Mouse (Mus musculus): ENCODE measurements around the gene Rabl6.

GRCm38 (mm10) chr2:25579737-25580460 is 28.4 kb downstream of the Rabl6 start:
- TF ChIP-seq CTCF (conservative IDR thresholded peaks at IDR 0.05; ENCODE audit: low read length) (peak; percentile 57), NANOG (IDR thresholded peaks at IDR 0.05; ENCODE audit: borderline replicate concordance, low read length) (no peak)

Data from E14TG2a.4 (cell line).